Mouse (Mus musculus) brain, embryonic 14.5 days (tissue): ENCODE results near the gene Evc.

Source experiments
- CTCF ChIP-seq: fragments of 200-500 bp; IDR thresholded peaks from 2 replicates; pipeline ENCODE4 v1.5.1; 2012; ENCODE audit warnings: inconsistent platforms, mild to moderate bottlenecking, moderate library complexity, borderline replicate concordance; ENCODE audit not compliant: insufficient read depth, insufficient read length; ENCODE audit errors: extremely low read depth
- POLR2A ChIP-seq: fragments of 200-500 bp; IDR thresholded peaks from 2 replicates; pipeline ENCODE4 v1.6.1; 2012; ENCODE audit warnings: mild to moderate bottlenecking, inconsistent platforms, borderline replicate concordance; ENCODE audit not compliant: poor library complexity, insufficient read depth, insufficient read length, severe bottlenecking; ENCODE audit errors: extremely low read depth

- TF ChIP-seq CTCF (no peak), POLR2A (no peak)
Observed at GRCm38 (mm10) chr5:37351791-37352190, 15.1 kb upstream of the Evc start.
